Mouse (Mus musculus): Measurements from ENCODE around the gene Rrm2.

Rrm2 gene

DNA sequence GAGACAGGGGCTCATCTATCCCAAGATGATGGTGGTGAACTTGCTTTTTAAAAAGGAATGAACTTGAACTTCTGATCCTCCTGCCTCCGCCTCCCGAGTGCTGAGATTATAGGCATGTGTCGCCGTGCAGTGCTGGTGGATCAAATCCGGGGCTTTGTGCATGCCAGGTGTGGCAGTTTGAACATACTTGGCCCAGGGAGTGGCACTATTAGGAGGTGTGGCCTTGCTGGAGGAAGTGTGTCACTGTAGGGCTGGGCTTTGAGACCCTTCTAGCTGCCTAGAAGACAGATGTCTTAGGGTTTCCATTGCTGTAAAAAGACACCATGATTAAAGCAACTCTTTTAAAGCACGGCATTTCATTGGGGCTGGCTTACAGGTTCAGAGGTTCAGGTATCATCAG lies 42.5 kb downstream of the Rrm2 start:
- DNase-seq (ENCODE audit: low spot score in 2 of 2): no peak

DNA sequence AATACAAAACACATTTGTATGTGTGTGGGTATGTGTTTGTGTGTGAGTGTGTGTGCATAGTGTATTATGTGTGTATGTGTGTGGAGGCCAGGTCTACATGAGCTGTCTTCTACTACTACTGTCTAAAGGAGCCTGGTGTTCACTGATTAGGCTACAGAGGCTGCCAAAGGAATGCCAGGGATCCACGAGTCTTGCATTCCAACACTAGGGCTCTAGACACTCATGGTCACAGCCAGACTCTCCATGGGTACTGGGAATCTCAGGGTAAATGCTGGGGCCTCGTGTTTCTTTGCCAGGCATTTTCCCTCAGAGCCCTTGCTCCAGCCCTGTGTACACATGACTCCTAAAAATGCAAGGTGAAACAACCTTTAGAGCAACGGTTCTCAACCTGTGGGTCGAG lies 45.6 kb downstream of the Rrm2 start:
- no peak for DNase-seq (ENCODE audit: low spot score in 2 of 2)

DNA sequence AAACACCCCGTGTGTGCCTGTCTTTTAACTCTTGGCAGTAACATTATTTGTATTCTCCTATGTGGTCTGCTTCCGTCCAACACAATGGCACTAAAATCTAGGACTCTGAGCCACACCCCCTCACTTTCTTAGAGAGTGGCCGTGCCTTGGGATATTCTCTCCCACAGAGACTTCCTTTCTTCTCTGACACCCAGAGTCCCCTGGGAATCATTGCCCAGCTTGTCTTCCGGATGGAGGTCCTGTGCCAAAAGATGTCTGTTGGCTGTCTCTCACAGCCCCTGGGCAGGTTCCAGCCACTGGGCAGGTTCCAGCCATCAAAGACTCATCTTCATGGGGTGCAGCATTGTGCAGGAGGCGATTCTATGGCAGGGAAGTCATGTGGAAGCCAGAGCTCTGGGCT lies 46.7 kb downstream of the Rrm2 start:
- no peak for DNase-seq (ENCODE audit: low spot score in 2 of 2)

DNA sequence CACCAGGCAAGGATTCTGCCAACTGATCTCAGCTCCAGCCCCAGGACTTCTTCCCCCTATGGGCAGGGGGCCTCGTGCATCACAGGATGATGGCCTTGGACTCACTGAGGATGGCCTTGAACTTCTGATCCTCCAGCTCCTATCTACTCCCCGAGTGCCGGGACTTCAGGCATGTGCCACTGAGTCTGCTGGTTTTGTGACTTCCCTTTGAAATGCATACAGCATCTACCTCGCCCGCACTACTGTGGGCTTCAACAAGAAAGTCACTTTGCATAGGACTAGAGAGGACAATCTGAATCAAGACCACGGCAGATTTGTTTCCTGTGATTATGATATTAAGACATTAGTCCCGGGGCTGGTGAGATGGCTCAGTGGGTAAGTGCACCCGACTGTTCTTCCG lies 47.4 kb downstream of the Rrm2 start:
- no peak for DNase-seq (ENCODE audit: low spot score in 2 of 2)

DNA sequence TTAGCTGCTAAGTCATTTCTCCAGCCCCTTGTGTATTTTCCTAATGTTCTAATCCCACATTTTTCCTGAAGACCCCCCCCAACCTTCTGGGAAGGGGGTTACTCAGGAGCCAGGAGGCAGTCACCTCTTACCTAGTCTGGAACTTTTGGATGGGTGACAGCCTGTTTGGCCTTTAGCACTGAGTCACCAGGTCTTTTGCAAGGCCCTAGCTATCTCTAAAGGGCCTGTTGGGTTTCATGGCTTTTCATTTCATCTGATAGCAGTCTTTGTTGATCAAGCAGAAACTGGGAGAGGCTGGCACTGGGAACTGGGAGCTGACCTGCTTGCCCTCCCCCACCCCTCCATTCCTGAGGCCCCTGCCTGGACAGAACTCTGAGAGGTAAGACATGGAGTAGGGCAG lies 49.3 kb downstream of the Rrm2 start:
- DNase-seq (ENCODE audit: low spot score in 2 of 2): no peak

DNA sequence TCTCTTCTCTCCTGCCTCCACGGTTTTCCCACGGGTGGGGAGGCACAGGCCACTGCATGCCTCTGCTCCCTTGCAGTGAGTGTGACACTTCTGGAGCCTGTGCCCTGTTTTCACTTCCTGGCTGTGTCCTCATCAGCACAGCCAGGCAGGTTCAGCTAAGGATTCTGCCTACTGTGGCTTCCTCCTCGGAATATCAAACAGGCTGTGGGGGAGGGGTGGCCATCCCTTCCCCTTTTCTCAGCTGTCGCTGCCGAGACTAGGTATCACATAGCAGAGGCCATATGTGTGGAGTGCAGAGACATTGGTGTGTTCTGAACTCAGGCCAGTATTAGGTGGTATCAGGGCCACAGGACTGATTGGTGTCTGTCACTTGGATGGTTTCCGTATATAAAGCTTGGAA lies 50.3 kb downstream of the Rrm2 start:
- no peak for DNase-seq (ENCODE audit: low spot score in 2 of 2)

DNA sequence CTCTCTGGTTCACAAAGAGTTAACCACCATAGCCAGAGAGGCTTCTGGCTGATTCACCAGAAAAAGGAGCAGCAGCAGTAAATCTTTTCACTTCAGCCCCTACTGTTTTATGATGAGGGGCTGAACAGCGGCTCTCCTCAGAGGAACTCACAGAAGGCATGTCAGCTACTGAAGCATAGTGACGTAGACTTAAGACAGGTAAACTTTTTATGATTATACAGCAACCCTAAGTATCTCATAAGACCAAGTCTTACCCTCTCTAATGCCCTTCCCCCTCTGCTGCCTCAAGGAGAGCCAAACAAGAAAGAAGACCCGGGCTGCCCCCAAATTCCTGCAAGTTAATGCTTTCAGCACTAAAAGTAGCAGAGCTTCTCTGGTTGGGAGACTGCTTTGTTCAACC lies 54.2 kb downstream of the Rrm2 start:
- DNase-seq (ENCODE audit: low spot score in 2 of 2): no peak

Measured in natural killer cell, adult 2 months (primary cell).